Mouse (Mus musculus): Measurements from ENCODE around the gene Igfbp7.

DNA sequence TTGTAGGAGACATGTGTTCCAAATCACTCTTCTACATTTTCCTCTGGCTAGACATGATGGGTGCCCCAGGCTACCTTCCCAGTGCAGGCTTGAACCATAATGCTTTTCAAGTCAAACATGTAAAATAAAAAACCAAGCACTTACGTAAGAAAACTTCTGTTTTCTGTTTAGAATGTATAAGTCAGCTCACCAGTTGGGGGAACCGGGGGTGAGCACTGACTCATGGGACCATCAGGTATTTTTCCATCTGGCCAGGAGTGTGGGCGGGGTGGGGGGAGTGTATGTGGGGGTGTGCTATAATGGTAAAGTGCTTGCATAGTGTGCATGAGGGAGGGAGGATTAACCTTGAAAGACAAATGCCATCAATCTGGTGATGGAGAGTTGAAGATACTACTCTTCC is 29.8 kb downstream of the Igfbp7 start:
- no peak for TF ChIP-seq CTCF (IDR thresholded peaks at IDR 0.05)
- TF ChIP-seq EP300 (IDR thresholded peaks at IDR 0.05) = no peak
